Mouse (Mus musculus) ES-Bruce4 (cell line): ENCODE measurements around the gene Cdhr2. TPM values are rescaled to one million over a fixed set of nuclear protein-coding genes. Genes with fewer than 3 reads are reported as not detected.
A peak's percentile ranks its signal among the peaks of the same experiment; 100 is the strongest.

Source experiments
- H3K27ac ChIP-seq: 2 replicates; pipeline ENCODE4 v1.5.1; 2012; ENCODE audit warnings: low read length, inconsistent platforms; ENCODE audit not compliant: insufficient read depth
- H3K27me3 ChIP-seq: 2 replicates; pipeline ENCODE4 v1.6.1; 2012; ENCODE audit warnings: mild to moderate bottlenecking, low read length, inconsistent platforms; ENCODE audit not compliant: control insufficient read depth, poor library complexity, insufficient read depth, severe bottlenecking
- H3K36me3 ChIP-seq: 2 replicates; pipeline ENCODE4 v1.6.1; 2012; ENCODE audit warnings: inconsistent platforms, mild to moderate bottlenecking, low read length, moderate library complexity; ENCODE audit not compliant: control insufficient read depth, poor library complexity, insufficient read depth, severe bottlenecking
- H3K4me1 ChIP-seq: one replicate; pipeline ENCODE4 v1.8.1; 2011; ENCODE audit warnings: low read length; ENCODE audit not compliant: control insufficient read depth, insufficient read depth
- H3K4me3 ChIP-seq: 2 replicates; pipeline ENCODE4 v1.5.1; 2011; ENCODE audit warnings: low read depth, mild to moderate bottlenecking, low read length
- H3K9ac ChIP-seq: 2 replicates; pipeline ENCODE4 v1.6.1; 2012; ENCODE audit warnings: low read depth, mild to moderate bottlenecking, inconsistent platforms; ENCODE audit not compliant: poor library complexity, severe bottlenecking
- H3K9me3 ChIP-seq: replicated peaks from 2 replicates; pipeline ENCODE4 v1.6.1; 2012; ENCODE audit warnings: mild to moderate bottlenecking, low read length, inconsistent platforms; ENCODE audit not compliant: control insufficient read depth, poor library complexity, insufficient read depth, severe bottlenecking
- CTCF ChIP-seq: IDR thresholded peaks from one replicate; pipeline ENCODE4 v1.8.1; 2011; ENCODE audit warnings: low read depth, low read length
- EP300 ChIP-seq: IDR thresholded peaks from 2 replicates; pipeline ENCODE4 v1.6.1; 2011; ENCODE audit warnings: low read depth, low read length; ENCODE audit not compliant: insufficient read depth
- POLR2A ChIP-seq: IDR thresholded peaks from one replicate; pipeline ENCODE4 v1.8.1; 2011; ENCODE audit warnings: low read length; ENCODE audit not compliant: insufficient read depth
- polyA plus RNA-seq: library from polyadenylated mRNA; stranded (reverse); fragments of >200 nt; gene quantifications from 2 replicates; pipeline ENCODE4 v1.2.4, GENCODE M21; 2011; ENCODE audit warnings: low read depth; ENCODE audit not compliant: missing spikeins, insufficient read depth, insufficient read length

Gene Cdhr2
- polyA plus RNA-seq, 1 experiment, result not detected

GRCm38 (mm10) chr13:54780592-54780991, 79.3 kb downstream of the Cdhr2 start:
- Histone ChIP-seq H3K27me3 (no peaks in the 10 kb centered on the region), H3K4me3 (no peak overlapping the region), H3K36me3 (no peaks in the 10 kb centered on the region), H3K27ac (no peak overlapping the region), H3K9ac (no peak overlapping the region), H3K4me1 (no peaks in the 10 kb centered on the region), H3K9me3 (peaks cover 17% of the 10 kb centered on the region)
- TF ChIP-seq POLR2A (no peak), EP300 (no peak), CTCF (no peak)

DNA sequence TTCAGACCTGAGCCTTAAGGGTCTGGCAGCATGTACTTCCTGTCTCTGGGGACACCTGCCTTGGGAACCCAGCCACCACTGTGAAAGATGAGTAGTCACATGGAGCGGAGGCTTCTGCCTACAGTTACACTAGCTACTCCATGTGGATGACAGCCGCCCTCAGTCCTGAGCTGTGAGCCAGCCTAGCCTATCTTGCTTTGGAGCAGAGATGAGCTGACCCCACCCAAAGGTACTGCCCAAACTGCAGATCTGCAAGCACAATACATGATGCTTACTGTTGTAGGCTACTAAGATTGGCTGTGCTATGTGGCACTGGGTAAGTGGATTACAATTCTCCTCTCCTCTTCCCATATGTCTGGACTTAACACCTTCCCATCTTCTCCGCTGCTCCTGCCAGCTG, 79.8 kb downstream of the Cdhr2 start:
- H3K27me3 ChIP-seq, result no peaks in the 10 kb centered on the region
- no peak overlapping the region for H3K27ac ChIP-seq
- TF ChIP-seq CTCF, result no peak
- TF ChIP-seq POLR2A, result no peak
- TF ChIP-seq EP300, result no peak
- no peaks in the 10 kb centered on the region for H3K36me3 ChIP-seq
- H3K4me3 ChIP-seq, result no peak overlapping the region
- H3K4me1 ChIP-seq, result no peaks in the 10 kb centered on the region
- peaks cover 12% of the 10 kb centered on the region for H3K9me3 ChIP-seq
- H3K9ac ChIP-seq, result no peak overlapping the region

DNA sequence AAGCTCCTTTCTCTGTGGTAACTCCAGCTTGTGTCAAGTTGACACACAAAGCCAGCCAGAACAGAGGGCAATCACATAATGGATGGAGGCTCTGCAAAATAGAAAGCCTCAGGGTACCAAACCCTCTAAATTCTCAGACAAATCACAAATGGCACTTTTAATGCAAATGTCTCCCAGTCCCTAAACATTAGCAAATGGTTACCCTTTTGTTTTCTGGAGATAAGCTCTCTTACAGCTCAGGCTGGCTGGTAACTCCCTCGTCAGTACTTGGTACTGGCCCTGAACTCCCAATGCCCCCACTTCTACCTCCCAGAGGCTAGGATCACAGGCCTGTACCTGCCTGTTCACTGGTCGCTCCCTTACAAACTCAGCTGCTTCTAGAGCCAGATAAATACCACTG, 82.0 kb downstream of the Cdhr2 start:
- H3K4me1 ChIP-seq, result no peaks in the 10 kb centered on the region
- no peak overlapping the region; the same call in 1 of the 2 replicates for H3K27ac ChIP-seq
- H3K9me3 ChIP-seq, result peaks cover 1% of the 10 kb centered on the region; the same call in 1 of the 2 replicates
- no peaks in the 10 kb centered on the region for H3K36me3 ChIP-seq
- H3K4me3 ChIP-seq, result no peak overlapping the region
- TF ChIP-seq EP300, result peak; percentile 78
- no peak for TF ChIP-seq CTCF
- H3K27me3 ChIP-seq, result no peaks in the 10 kb centered on the region
- H3K9ac ChIP-seq, result no peak overlapping the region

- H3K36me3 ChIP-seq, result no peaks in the 10 kb centered on the region
- no peak for TF ChIP-seq EP300
- TF ChIP-seq POLR2A, result no peak
- no peak for TF ChIP-seq CTCF
- H3K27me3 ChIP-seq, result no peaks in the 10 kb centered on the region
- H3K4me1 ChIP-seq, result peaks cover 2% of the 10 kb centered on the region
- H3K4me3 ChIP-seq, result no peak within 1 kb of the TSS
- no peaks in the 10 kb centered on the region; the same call in 1 of the 2 replicates for H3K9me3 ChIP-seq
- peak within 1 kb of the TSS; percentile 3; the same call in 1 of the 2 replicates for H3K27ac ChIP-seq
- H3K9ac ChIP-seq, result no peak within 1 kb of the TSS
Measured at GRCm38 (mm10) chr13:54783698-54784097, 82.4 kb downstream of the Cdhr2 start, which contains the start of gene Eif4e1b. Gene Eif4e1b, plus strand, starts transcription at chr13:54783998.

Other genes starting within 250 kb of the Cdhr2 start
- 38.7 and 41.5 TPM in 2 replicates for gene Thoc3, start 232.6 kb upstream of the Cdhr2 start, polyA plus RNA-seq
- gene Simc1, start 197.7 kb upstream of the Cdhr2 start, polyA plus RNA-seq, result 19.1 and 22.8 TPM in 2 replicates
- gene 4833439L19Rik, start 136.0 kb upstream of the Cdhr2 start, polyA plus RNA-seq, result 110 and 111 TPM in 2 replicates
- gene Arl10, start 126.4 kb upstream of the Cdhr2 start, polyA plus RNA-seq, result 10.3 and 11.1 TPM in 2 replicates
- gene Nop16, start 111.4 kb upstream of the Cdhr2 start, polyA plus RNA-seq, result 61.8 and 65.5 TPM in 2 replicates
- gene Higd2a, start 111.3 kb upstream of the Cdhr2 start, polyA plus RNA-seq, result 104 and 116 TPM in 2 replicates
- 27.5 and 30.2 TPM in 2 replicates for gene Cltb, start 90.1 kb upstream of the Cdhr2 start, polyA plus RNA-seq
- gene Faf2, start 79.7 kb upstream of the Cdhr2 start, polyA plus RNA-seq, result 69.3 and 70.5 TPM in 2 replicates
- gene Rnf44, start 7.6 kb upstream of the Cdhr2 start, polyA plus RNA-seq, result 153 and 171 TPM in 2 replicates
- gene Gprin1, start 48.4 kb downstream of the Cdhr2 start, polyA plus RNA-seq, result not detected in 2 replicates
- 2.7 and 2.8 TPM in 2 replicates for gene Sncb, start 65.1 kb downstream of the Cdhr2 start, polyA plus RNA-seq
- not detected in 2 replicates for gene Eif4e1b, start 82.5 kb downstream of the Cdhr2 start, polyA plus RNA-seq
- 7.0 and 12.3 TPM in 2 replicates for gene Tspan17, start 87.9 kb downstream of the Cdhr2 start, polyA plus RNA-seq
- 0.66 and 2.8 TPM in 2 replicates for gene Unc5a, start 247.9 kb downstream of the Cdhr2 start, polyA plus RNA-seq